Mouse (Mus musculus) brain, embryonic 14.5 days (tissue): Measurements from ENCODE around the gene Bcr.

Experiments
- CTCF ChIP-seq: fragments of 200-500 bp; IDR thresholded peaks from 2 replicates; pipeline ENCODE4 v1.5.1; 2012; ENCODE audit warnings: inconsistent platforms, mild to moderate bottlenecking, moderate library complexity, borderline replicate concordance; ENCODE audit not compliant: insufficient read depth, insufficient read length; ENCODE audit errors: extremely low read depth
- POLR2A ChIP-seq: fragments of 200-500 bp; IDR thresholded peaks from 2 replicates; pipeline ENCODE4 v1.6.1; 2012; ENCODE audit warnings: mild to moderate bottlenecking, inconsistent platforms, borderline replicate concordance; ENCODE audit not compliant: poor library complexity, insufficient read depth, insufficient read length, severe bottlenecking; ENCODE audit errors: extremely low read depth

DNA sequence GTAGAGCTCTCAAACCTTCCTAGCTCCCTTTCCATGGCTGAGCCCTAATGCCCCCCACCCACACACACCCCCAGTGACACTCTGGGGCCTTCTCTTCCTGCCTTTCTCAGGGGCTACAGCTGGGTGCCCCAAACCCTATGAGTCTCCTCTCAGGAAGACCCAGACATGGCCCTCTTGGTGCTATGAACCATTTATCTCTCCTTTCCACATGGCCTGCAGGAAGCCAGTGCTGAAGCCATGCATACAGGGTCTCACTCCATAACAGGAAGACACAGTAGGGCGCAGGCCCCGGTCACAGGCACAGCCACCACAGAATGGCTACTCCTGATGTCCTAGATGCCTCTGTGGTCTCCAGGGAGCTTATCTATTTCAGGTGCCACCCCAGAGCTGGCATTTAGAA is 43.1 kb downstream of the Bcr start:
- TF ChIP-seq CTCF = no peak
- no peak for TF ChIP-seq POLR2A
